Mouse (Mus musculus): ENCODE data around the gene Itga9.
A peak's percentile ranks its signal among the peaks of the same experiment; 100 is the strongest.

The Itga9 gene

DNA sequence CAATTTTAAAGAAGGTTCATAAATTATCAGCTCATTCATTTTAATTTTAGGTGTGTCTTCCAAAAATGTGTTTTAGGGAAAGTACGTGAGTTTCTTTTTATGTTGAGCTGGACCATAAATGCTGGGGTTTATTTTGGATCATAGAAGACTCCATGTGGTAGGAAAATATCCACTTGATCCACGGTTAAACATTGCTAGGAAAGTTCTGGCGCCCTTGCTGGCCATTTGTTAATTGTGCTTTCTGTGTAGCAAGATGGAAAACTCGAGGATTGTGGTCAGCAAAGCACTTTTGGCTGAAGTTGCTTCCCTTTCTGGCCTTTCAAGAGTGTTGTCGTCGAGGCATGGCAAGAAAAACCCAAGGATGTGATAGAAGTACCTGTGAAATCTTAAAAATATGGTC is 179.3 kb downstream of the Itga9 start:
- DNase-seq: no peak

DNA sequence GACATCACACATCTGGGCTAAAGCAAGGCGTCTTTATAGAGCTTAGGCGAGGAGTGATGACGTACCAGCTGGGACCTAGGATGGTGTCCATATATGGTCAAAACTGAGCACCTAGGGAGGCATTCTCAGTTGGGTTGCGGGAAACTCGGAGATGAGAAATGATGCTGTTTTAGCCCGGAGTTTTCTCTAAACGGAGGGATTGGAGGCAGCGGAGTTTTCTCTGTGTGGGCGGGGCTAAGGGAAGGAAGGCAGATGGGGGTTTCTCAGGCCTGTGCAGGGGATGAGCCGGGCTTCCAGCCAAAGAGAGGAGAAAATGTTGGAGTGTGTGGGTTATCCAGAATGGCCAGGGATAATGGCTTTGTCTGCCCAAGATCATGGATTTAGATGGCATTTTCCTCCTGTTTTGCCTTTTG is 182.4 kb downstream of the Itga9 start:
- DNase-seq: no peak

DNA sequence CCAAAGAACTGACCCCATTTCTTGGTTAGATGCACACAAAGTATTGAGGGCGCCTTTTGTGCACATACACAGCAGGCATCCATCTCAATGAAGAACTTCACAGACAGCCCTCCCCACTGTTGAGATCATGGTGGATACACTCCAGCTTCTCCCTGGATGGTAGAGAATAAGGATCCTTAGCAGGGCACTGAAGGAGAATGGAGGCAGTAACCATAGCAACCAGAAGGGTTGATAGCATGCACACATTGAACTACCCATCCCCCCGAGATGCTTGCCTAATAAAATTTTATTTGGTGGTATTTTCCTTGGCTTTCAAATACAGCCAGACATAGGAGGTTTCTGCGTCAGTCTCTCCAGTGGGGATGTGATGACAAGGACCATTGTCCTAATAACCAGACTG is 184.7 kb downstream of the Itga9 start:
- DNase-seq: no peak

- no peak for DNase-seq
Measured at GRCm38 (mm10) chr9:118793151-118793785, 186.8 kb downstream of the Itga9 start.

DNA sequence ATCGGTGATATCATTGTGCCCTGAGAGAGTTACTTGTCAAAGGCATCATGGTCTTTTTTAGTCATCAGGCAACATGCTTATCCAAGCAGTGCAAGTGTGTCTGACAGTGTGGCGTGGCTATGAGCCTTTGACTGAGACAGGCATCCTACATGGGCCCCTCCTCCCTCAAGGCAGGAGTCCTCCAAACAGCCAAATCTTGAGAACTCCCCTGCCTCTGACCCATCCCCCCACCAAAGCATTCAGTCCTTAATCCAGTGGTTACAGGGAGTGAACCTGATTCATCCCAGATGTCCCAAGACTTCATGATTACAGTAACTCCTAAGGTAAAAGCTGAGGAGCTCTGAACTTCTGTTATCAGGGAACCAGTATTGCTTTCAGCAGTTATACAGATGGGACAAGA is 188.2 kb downstream of the Itga9 start:
- no peak for DNase-seq

GRCm38 (mm10) chr9:118795304-118795703 is 188.8 kb downstream of the Itga9 start:
- no peak for DNase-seq

GRCm38 (mm10) chr9:118799105-118799504 is 192.6 kb downstream of the Itga9 start:
- DNase-seq: no peak

- DNase-seq: no peak
Measured at GRCm38 (mm10) chr9:118801176-118801909, 194.9 kb downstream of the Itga9 start.

GRCm38 (mm10) chr9:118801910-118802287 is 195.4 kb downstream of the Itga9 start:
- no peak for DNase-seq

- DNase-seq: no peak
Measured at GRCm38 (mm10) chr9:118802380-118802779, 195.9 kb downstream of the Itga9 start.

DNA sequence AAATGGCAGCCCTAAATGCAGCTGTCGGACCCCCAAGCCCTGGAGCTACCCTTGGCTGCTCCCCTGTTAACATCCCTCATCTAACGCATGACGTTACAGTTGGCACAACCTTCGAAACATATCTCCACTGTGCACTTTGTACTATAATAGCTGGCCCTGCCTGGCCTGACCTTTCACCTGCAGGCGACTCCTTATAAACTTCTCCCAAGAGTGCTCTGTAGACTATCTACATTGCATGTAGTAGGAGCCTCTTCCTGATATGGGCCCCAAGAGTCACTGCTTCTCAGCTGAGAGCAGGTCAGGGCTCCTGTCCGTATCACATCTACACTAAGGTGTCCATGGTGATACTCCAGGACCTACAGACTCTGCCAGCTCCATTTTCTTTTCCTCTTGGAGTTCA is 199.2 kb downstream of the Itga9 start:
- DNase-seq: no peak

DNA sequence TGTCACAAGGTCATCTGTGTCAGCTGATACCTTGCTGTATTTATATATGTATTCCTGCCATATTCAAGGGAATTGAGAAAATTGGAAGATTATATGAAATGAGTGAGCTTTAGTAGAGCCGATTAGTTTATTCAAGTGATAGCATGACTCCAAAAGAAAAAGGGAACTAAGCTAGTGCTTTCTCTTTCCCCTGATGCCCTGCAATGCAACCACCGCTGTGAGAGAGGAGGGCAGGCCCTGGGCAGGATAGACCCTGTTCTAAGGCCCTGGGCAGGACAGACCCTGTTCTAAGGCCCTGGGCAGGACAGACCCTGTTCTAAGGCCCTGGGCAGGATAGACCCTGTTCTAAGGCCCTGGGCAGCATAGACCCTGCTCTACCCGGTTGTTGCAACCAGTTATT is 201.2 kb downstream of the Itga9 start:
- DNase-seq: no peak

DNA sequence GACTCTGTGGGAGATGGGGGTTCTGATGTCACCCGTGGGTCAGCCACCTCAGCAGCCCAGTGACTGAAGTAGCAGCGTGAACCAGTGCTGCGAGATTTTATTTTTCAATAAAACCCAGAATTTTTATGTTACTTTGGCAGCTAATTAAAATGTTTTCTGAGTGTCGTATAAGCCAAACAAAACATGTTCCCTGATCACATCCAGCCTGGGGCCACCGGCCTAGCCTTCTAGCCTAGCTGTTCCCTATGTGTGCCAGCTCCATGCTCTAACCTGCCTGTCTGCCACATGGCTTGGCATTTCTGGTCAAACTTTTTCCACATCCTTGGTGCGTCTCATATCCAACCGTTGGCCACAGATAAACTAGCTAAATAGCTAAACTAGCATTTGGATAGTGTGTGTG is 205.7 kb downstream of the Itga9 start:
- DNase-seq: no peak

DNA sequence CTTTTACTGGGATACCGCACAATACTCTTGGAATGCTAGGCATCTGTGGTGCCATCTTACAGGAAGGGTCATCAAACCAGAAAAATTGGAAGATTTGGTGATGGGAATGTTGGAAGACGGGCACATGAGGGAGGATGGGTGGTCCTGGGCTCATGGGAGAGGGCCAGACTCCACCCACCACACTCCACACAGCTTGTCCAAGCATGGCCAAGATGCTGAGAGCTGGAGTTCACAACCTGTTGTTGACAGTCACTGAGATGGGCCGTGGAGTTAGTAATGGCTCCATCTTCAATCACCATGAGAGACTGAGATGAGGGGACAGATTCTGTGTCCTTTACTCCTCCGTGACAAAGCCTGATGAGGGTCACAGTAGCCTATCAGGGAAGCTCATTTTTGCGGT is 207.0 kb downstream of the Itga9 start:
- DNase-seq: no peak

GRCm38 (mm10) chr9:118814056-118814455 is 207.6 kb downstream of the Itga9 start:
- no peak for DNase-seq

- no peak for DNase-seq
Measured at GRCm38 (mm10) chr9:118814461-118814860, 208.0 kb downstream of the Itga9 start.

DNA sequence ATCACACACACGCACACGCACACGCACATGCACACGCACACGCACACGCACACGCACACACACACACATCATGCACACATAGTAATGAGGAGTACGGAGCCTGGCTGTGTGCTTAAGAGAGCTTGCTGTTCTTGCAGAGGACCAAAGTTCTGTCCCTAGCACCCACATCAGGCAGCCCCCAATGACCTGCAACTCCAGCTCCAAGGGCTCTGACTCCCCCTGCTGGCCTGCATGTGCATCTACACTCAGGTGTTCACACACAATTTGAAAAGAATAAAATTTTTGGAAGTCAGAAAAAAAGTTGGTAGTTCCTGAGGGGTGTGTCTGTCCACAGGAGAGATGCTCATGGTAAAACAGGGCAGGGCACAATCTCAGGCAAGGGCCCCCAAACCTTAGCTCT is 209.1 kb downstream of the Itga9 start:
- DNase-seq: no peak

DNA sequence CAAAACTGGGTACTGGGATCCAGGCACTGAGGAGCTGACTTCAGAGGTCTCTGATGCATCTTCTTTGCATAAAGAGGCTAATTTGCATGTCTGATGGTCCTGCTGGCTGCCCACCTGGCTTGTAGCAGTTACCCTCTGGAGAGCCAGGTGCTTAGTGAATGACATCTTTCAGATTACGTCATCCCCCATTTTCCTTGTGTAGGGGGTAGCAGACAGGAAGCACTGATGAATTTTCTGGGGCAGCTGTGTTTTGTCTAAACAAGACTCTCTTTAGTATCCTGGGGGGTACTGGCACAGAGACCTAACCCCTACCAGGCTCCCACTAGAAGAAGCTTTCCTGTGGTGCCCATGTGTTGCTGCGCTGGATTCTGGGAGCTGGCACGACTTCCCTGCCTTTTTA is 212.0 kb downstream of the Itga9 start:
- DNase-seq: peak in 1 of 2 experiments; percentile 30

GRCm38 (mm10) chr9:118821220-118822185 is 215.0 kb downstream of the Itga9 start:
- DNase-seq: peak; percentile 64 to 74

DNA sequence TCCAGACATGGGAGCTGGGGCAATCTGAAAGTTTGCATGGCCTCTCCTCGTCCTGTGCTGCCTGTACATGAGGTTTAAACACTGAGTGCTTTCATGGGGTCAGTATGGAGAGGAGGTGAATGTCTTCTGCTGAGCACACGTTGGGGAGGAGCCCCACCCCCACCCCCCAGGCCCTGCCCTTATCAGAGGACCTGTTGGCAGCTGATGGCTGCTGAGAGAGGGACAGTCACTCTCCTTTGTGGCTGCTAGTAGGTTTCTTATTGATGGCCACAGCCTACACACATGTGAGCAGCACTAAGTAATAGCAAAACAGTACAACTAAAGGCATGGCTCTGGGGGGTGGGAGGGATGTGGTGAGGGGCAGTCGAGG is 215.7 kb downstream of the Itga9 start:
- DNase-seq: no peak

- DNase-seq: no peak
Measured at GRCm38 (mm10) chr9:118822581-118822980, 216.1 kb downstream of the Itga9 start.

GRCm38 (mm10) chr9:118831080-118831479 is 224.6 kb downstream of the Itga9 start:
- DNase-seq: no peak

- no peak for DNase-seq
Measured at GRCm38 (mm10) chr9:118832533-118832932, 226.0 kb downstream of the Itga9 start.

- no peak for DNase-seq
Measured at GRCm38 (mm10) chr9:118833413-118833812, 226.9 kb downstream of the Itga9 start.

Data from thymus, adult 18-20 months (tissue).